Mouse (Mus musculus): Measurements from ENCODE around the gene Znfx1. TPM values are rescaled to one million over a fixed set of nuclear protein-coding genes. Genes with fewer than 3 reads are reported as not detected.

Gene Znfx1
- polyA plus RNA-seq, 1 experiment: 11.4 TPM

DNA sequence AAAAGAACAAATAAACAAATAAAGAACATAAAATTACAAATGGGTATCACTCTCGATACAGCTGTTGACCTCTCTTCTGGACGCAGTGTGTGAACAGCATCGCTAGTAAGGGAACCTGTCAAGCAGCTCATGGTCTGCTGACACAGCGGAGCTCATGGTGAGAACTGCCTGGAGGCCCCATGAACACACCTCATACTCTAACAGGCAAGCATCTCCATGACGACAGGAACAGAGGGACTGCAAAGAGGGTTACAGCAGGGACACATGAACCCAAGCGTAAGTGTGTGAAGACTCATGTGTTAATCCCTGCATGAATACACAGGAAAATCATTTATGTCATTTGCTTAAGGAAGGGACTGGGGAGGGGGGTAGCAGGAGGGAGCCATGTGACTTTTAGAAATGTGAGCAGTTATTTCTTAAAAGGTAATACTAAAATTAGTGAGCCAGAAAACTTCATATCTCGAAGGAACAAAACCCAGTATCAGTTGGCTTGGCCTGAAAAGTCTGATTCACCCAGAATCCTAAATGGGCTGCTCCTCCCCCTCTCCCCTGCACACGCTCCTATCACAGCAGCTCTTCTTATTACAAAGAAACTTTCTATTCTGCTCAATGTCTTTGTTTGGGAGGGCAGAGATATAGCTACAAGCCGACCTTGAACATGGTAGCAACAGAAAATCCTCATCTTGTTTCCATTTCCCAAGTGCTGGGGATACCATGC lies 9.5 kb downstream of the Znfx1 start:
- no peak overlapping the region for H3K4me3 ChIP-seq (ENCODE audit: low read depth, low read length)
- H3K9me3 ChIP-seq (replicated peaks; ENCODE audit: control insufficient read depth, insufficient read depth, low read length, poor library complexity, severe bottlenecking): no peaks in the 10 kb centered on the region
- H3K27ac ChIP-seq (ENCODE audit: insufficient read depth, low read length): no peak overlapping the region
- H3K27me3 ChIP-seq (ENCODE audit: control insufficient read depth, insufficient read depth, low read length, poor library complexity, severe bottlenecking): no peaks in the 10 kb centered on the region
- peaks cover 2% of the 10 kb centered on the region for H3K4me1 ChIP-seq (ENCODE audit: control insufficient read depth, insufficient read depth, low read length)
- no peak overlapping the region for H3K9ac ChIP-seq (ENCODE audit: low read depth, poor library complexity, severe bottlenecking)
- TF ChIP-seq POLR2A (IDR thresholded peaks at IDR 0.05; ENCODE audit: insufficient read depth, low read length) (no peak), EP300 (IDR thresholded peaks at IDR 0.05; ENCODE audit: insufficient read depth, low read depth, low read length) (no peak), CTCF (IDR thresholded peaks at IDR 0.05; ENCODE audit: low read depth, low read length) (no peak)
- peaks cover 28% of the 10 kb centered on the region for H3K36me3 ChIP-seq (ENCODE audit: control insufficient read depth, insufficient read depth, low read length, poor library complexity, severe bottlenecking)

DNA sequence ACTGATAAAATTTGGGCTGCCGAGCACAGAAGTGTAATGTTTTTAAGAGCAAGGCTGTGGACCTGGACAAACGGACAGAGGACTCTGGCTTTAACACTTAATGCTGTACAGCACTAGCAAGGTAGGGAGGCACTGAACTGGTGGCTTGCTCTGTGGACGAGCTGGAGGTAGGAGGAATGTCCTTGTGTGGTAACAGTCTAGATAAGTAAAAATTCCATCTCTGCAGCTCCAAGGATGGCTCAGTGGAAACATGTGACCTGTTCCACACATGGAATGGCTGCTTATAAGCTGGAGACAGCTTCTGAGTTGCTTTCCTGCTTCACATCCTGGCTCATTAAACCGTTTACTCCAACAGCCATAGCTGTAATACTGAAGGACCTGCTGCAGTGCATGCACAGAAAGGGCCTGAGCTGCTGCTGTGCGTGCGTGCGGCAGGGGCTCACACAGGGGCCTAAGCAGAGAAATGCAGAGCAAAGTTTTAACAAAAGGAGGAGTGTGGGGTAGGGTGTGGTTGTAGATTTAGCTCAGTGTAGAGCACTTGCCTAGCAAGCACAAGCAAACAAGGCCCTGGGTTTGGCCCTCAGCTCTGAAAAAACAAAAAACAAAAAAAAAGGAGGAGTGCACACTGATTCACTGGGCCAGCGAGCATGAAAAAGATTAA lies 14.0 kb downstream of the Znfx1 start:
- Histone ChIP-seq H3K9me3 (replicated peaks; ENCODE audit: control insufficient read depth, insufficient read depth, low read length, poor library complexity, severe bottlenecking) (no peaks in the 10 kb centered on the region), H3K36me3 (ENCODE audit: control insufficient read depth, insufficient read depth, low read length, poor library complexity, severe bottlenecking) (peaks cover 12% of the 10 kb centered on the region; the same call in 1 of the 2 replicates), H3K27ac (ENCODE audit: insufficient read depth, low read length) (peak overlapping the region; percentile 5; the same call in 1 of the 2 replicates), H3K4me1 (ENCODE audit: control insufficient read depth, insufficient read depth, low read length) (peaks cover 2% of the 10 kb centered on the region), H3K4me3 (ENCODE audit: low read depth, low read length) (no peak overlapping the region; the same call in 1 of the 2 replicates), H3K9ac (ENCODE audit: low read depth, poor library complexity, severe bottlenecking) (peak overlapping the region; percentile 20; the same call in 1 of the 2 replicates), H3K27me3 (ENCODE audit: control insufficient read depth, insufficient read depth, low read length, poor library complexity, severe bottlenecking) (no peaks in the 10 kb centered on the region)
- TF ChIP-seq POLR2A (IDR thresholded peaks at IDR 0.05; ENCODE audit: insufficient read depth, low read length) (no peak), EP300 (IDR thresholded peaks at IDR 0.05; ENCODE audit: insufficient read depth, low read depth, low read length) (0 out of 2 replicates have a peak, but pooled peaks have one; percentile 6), CTCF (IDR thresholded peaks at IDR 0.05; ENCODE audit: low read depth, low read length) (no peak)

DNA sequence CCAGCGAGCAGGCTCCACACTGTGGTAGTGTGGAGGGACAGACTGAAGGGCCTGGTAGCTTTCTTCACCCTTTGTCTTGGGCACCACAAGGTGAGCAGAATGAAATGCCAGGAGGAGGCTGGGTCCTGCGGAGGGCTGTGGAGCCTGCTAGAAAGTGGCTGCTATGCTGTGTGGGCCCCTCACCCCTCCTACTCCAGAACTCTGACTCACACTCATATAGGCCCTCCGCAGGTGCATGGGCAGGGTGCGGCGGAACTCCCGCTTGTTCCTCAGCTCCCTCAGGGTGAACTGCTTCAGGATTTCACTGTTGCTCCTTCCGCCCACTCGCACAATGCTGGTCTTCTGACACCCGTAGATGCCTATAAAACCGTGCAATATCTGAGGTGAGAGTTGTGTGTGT lies 14.6 kb downstream of the Znfx1 start:
- Histone ChIP-seq H3K4me1 (ENCODE audit: control insufficient read depth, insufficient read depth, low read length) (peaks cover 2% of the 10 kb centered on the region), H3K9ac (ENCODE audit: low read depth, poor library complexity, severe bottlenecking) (peak overlapping the region; percentile 20; the same call in 1 of the 2 replicates), H3K9me3 (replicated peaks; ENCODE audit: control insufficient read depth, insufficient read depth, low read length, poor library complexity, severe bottlenecking) (no peaks in the 10 kb centered on the region), H3K4me3 (ENCODE audit: low read depth, low read length) (peak overlapping the region; percentile 38), H3K36me3 (ENCODE audit: control insufficient read depth, insufficient read depth, low read length, poor library complexity, severe bottlenecking) (peaks cover 12% of the 10 kb centered on the region), H3K27me3 (ENCODE audit: control insufficient read depth, insufficient read depth, low read length, poor library complexity, severe bottlenecking) (no peaks in the 10 kb centered on the region), H3K27ac (ENCODE audit: insufficient read depth, low read length) (no peak overlapping the region; the same call in 1 of the 2 replicates)
- TF ChIP-seq CTCF (IDR thresholded peaks at IDR 0.05; ENCODE audit: low read depth, low read length) (no peak), POLR2A (IDR thresholded peaks at IDR 0.05; ENCODE audit: insufficient read depth, low read length) (no peak), EP300 (IDR thresholded peaks at IDR 0.05; ENCODE audit: insufficient read depth, low read depth, low read length) (no peak)

DNA sequence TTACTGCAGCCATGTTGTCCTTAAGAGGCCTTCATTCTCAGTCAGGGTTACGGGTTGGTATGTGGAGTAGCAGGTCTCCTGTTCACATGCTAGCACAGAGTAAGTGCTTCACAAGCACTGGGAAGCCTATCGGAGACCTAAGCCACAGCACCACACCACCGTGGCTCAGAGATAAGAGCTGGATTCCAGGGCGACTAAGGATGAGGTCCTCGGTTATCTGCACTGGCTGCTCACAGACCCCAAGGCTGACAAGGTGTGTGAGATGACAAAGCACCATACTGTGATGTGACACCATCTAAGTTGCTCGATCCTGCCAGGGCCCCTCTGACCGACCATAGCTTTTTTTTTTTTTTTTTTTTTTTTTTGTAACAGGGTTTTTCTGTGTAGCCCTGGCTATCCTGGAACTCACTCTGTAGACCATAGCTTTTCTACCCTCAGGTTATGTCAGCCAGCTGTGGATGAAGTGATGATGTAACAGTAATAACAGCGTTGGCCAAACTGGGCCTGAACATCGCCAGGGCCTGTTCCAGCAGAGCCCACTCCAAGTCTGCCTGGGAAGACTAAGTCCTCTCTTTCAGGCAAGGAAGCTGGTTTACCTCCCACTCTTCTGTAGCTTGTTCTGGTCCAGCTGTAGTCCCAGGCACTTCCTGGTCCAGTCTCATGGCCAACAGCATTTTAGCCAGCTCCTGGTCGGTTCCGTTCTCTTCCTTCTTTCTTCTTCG lies 19.3 kb downstream of the Znfx1 start:
- no peaks in the 10 kb centered on the region for H3K9me3 ChIP-seq (replicated peaks; ENCODE audit: control insufficient read depth, insufficient read depth, low read length, poor library complexity, severe bottlenecking)
- H3K4me3 ChIP-seq (ENCODE audit: low read depth, low read length): no peak overlapping the region
- H3K36me3 ChIP-seq (ENCODE audit: control insufficient read depth, insufficient read depth, low read length, poor library complexity, severe bottlenecking): peaks cover 22% of the 10 kb centered on the region
- TF ChIP-seq POLR2A (IDR thresholded peaks at IDR 0.05; ENCODE audit: insufficient read depth, low read length): no peak
- no peak for TF ChIP-seq EP300 (IDR thresholded peaks at IDR 0.05; ENCODE audit: insufficient read depth, low read depth, low read length)
- TF ChIP-seq CTCF (IDR thresholded peaks at IDR 0.05; ENCODE audit: low read depth, low read length): no peak
- no peaks in the 10 kb centered on the region for H3K27me3 ChIP-seq (ENCODE audit: control insufficient read depth, insufficient read depth, low read length, poor library complexity, severe bottlenecking)
- H3K4me1 ChIP-seq (ENCODE audit: control insufficient read depth, insufficient read depth, low read length): peaks cover 2% of the 10 kb centered on the region
- H3K9ac ChIP-seq (ENCODE audit: low read depth, poor library complexity, severe bottlenecking): no peak overlapping the region
- H3K27ac ChIP-seq (ENCODE audit: insufficient read depth, low read length): no peak overlapping the region

DNA sequence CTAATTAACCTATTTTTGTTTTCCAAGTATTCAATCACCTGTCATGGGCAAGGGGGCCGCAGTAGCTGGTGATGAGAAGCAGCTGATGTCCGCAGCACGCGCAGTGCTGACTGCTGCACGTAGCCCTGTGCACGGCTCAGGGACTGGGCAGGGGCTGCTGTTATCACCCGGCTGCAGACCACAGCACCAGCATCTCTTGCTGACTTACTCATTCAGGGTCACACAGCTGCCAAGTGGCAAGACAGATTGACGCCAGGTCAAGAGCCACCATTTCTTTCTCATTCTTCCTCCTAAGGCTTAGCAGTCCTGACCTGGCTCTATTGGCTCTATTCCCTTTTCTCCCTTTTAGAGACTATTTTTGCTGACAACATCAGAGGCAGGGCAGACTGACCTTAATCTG lies 23.4 kb downstream of the Znfx1 start:
- H3K27ac ChIP-seq (ENCODE audit: insufficient read depth, low read length): no peak overlapping the region
- H3K36me3 ChIP-seq (ENCODE audit: control insufficient read depth, insufficient read depth, low read length, poor library complexity, severe bottlenecking): peaks cover 45% of the 10 kb centered on the region
- H3K4me3 ChIP-seq (ENCODE audit: low read depth, low read length): no peak overlapping the region
- H3K9me3 ChIP-seq (replicated peaks; ENCODE audit: control insufficient read depth, insufficient read depth, low read length, poor library complexity, severe bottlenecking): no peaks in the 10 kb centered on the region
- no peaks in the 10 kb centered on the region for H3K27me3 ChIP-seq (ENCODE audit: control insufficient read depth, insufficient read depth, low read length, poor library complexity, severe bottlenecking)
- TF ChIP-seq POLR2A (IDR thresholded peaks at IDR 0.05; ENCODE audit: insufficient read depth, low read length) (no peak), EP300 (IDR thresholded peaks at IDR 0.05; ENCODE audit: insufficient read depth, low read depth, low read length) (no peak), CTCF (IDR thresholded peaks at IDR 0.05; ENCODE audit: low read depth, low read length) (no peak)
- H3K9ac ChIP-seq (ENCODE audit: low read depth, poor library complexity, severe bottlenecking): no peak overlapping the region
- H3K4me1 ChIP-seq (ENCODE audit: control insufficient read depth, insufficient read depth, low read length): no peaks in the 10 kb centered on the region

All from ES-Bruce4 (cell line).